Mouse (Mus musculus): Measurements from ENCODE around the gene Zbtb18.

- no peak for TF ChIP-seq E2F4 (IDR thresholded peaks at IDR 0.05; ENCODE audit: insufficient replicate concordance, low read depth, low read length)
- TF ChIP-seq NRF1 (IDR thresholded peaks at IDR 0.05; ENCODE audit: low read depth, low read length): no peak
- TF ChIP-seq SIN3A (IDR thresholded peaks at IDR 0.05; ENCODE audit: low read length): no peak
- TF ChIP-seq ZMIZ1 (IDR thresholded peaks at IDR 0.05; ENCODE audit: low read depth, low read length): no peak
These were observed 52.2 kb downstream of the Zbtb18 start for GRCm38 (mm10) chr1:177494306-177494705.
